Mouse (Mus musculus): ENCODE measurements around the gene 1700003E16Rik.

DNA sequence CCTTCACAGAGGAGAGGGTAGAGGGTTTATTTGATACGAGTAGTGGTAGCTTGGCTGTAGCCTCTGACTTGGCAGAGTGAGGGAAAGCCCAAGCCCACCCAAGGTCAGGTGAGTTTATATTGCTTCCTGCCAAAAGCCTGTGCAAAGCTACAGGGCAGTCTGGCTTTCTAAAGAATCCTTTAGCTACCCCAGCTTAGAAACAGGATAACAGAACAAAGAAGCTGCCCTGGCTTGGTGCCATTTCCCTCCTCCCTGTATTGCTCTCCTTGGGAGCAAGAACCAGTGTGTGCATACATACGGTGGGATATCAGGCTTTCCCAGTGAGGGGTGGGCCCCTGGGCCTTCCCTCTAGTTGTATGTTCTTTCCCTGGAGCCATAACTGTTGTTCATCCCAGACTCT, 54.3 kb downstream of the 1700003E16Rik start:
- TF ChIP-seq CTCF (IDR thresholded peaks at IDR 0.05) (no peak), EP300 (IDR thresholded peaks at IDR 0.05) (no peak)

All from lung, postnatal 0 days (tissue).